Mouse (Mus musculus) hindbrain, embryonic 11.5 days (tissue): Measurements from ENCODE around the gene Nup50. TPM values are rescaled to one million over a fixed set of nuclear protein-coding genes. Genes with fewer than 3 reads are reported as not detected.
"Not testable (repeated sequence)": the region's sequence is repeated elsewhere in the genome, so short reads cannot be mapped to it uniquely, and the experiment has no call there.

Experiments used
- ATAC-seq: fragments of 200-750 bp; cut with Nextera tagmentation; 2 replicates; pipeline ENCODE4 v1.8.0; 2017; ENCODE audit warnings: mild to moderate bottlenecking, moderate TSS enrichment, moderate library complexity; ENCODE audit not compliant: low FRiP score
- DNase-seq: peaks from one replicate; pipeline ENCODE4 v3.0.0-alpha.2; 2015; ENCODE audit warnings: low spot score
- H3K27ac ChIP-seq: fragments of 300-500 bp; sonication (generic); 2 replicates; pipeline ENCODE4 v1.5.1; 2014; ENCODE audit warnings: mild to moderate bottlenecking, low read depth, low read length
- H3K27me3 ChIP-seq: fragments of 300-500 bp; sonication (generic); 2 replicates; pipeline ENCODE4 v1.6.1; 2014; ENCODE audit warnings: mild to moderate bottlenecking, low read length, moderate library complexity, mixed read lengths; ENCODE audit not compliant: control insufficient read depth, insufficient read depth
- H3K36me3 ChIP-seq: fragments of 300-500 bp; sonication (generic); 2 replicates; pipeline ENCODE4 v1.6.1; 2014; ENCODE audit warnings: mild to moderate bottlenecking, low read length, moderate library complexity, mixed read lengths; ENCODE audit not compliant: control insufficient read depth, insufficient read depth
- H3K4me1 ChIP-seq: fragments of 300-500 bp; sonication (generic); replicated peaks from 2 replicates; pipeline ENCODE4 v1.6.1; 2014; ENCODE audit warnings: low read length, mixed read lengths; ENCODE audit not compliant: control insufficient read depth, insufficient read depth
- H3K4me2 ChIP-seq: fragments of 300-500 bp; sonication (generic); replicated peaks from 2 replicates; pipeline ENCODE4 v1.6.1; 2014; ENCODE audit warnings: mild to moderate bottlenecking, low read depth, low read length
- H3K4me3 ChIP-seq: fragments of 300-500 bp; sonication (generic); 2 replicates; pipeline ENCODE4 v1.5.1; 2014; ENCODE audit warnings: low read depth, low read length
- H3K9ac ChIP-seq: fragments of 300-500 bp; sonication (generic); 2 replicates; pipeline ENCODE4 v1.6.1; 2014; ENCODE audit warnings: low read depth, low read length
- H3K9me3 ChIP-seq: fragments of 300-500 bp; sonication (generic); 2 replicates; pipeline ENCODE4 v1.6.1; 2016; ENCODE audit warnings: low read length; ENCODE audit not compliant: control insufficient read depth
- WGBS: fragments of 180-500 bp; shearing (Covaris S2); extraction: QIAGEN DNeasy Blood & Tissue Kit; methylation state at CpG from one replicate; pipeline ENCODE4 v1.1.7; 2014; 5-methylcytosine and 5-hydroxymethylcytosine counted together
- polyA plus RNA-seq: library from polyadenylated mRNA; unstranded; fragments of >200 nt; fragmentation: Nextera tagmentation; extraction: Ambion mirVana; gene quantifications from 2 replicates; pipeline ENCODE4 v1.2.1, GENCODE M21; 2014

Gene Nup50
- polyA plus RNA-seq = 63.3 and 65.0 TPM in 2 replicates

DNA sequence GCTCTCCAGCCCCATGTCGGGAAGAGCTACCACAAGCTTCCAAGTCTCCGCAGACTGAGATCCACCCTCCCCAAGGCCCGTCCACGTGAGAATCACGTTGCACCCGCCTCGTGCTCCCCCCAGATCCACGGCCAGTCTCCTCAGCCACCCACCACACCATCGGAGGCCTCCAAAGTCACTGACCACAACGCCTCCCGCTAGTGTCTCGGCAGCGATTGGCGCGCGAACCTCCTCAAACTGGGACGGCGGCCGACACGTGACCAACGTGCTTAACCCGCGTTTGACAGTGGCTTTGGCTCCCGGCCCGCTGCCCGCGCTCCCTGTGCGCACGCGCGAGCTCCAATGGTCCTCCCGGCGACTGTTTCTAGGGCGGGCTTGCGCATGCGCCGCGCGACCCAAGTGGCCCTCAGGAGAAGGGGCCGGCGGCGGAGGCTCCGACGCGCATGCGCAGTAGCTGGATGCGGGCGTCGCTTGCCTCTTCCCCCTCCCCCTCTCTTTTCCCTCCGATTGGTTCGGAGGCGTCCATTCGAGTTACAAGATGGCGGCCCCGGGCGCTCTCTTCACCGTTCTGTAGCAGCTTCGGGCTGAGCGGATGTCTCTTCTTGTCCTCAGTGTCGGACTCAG is at the start of gene Nup50:
Gene Nup50, plus strand, starts transcription at position 528 of the 624 bp plus-strand sequence.
- DNase-seq (peak; percentile 100), ATAC-seq (peak; percentile 92)
- WGBS = under 1% methylated on average over 59 of the region's 60 CpGs
- peak within 1 kb of the TSS; percentile 99 for H3K4me3 ChIP-seq
- H3K27me3 ChIP-seq = no peaks in the 10 kb centered on the region
- H3K36me3 ChIP-seq = no peaks in the 10 kb centered on the region
- no peaks in the 10 kb centered on the region for H3K9me3 ChIP-seq
- peaks cover 4% of the 10 kb centered on the region; the same call in 1 of the 2 replicates for H3K4me1 ChIP-seq
- H3K27ac ChIP-seq = peak within 1 kb of the TSS; percentile 95
- peak within 1 kb of the TSS; percentile 90 for H3K4me2 ChIP-seq
- peak within 1 kb of the TSS; percentile 96 for H3K9ac ChIP-seq

- Histone ChIP-seq H3K36me3 (no peaks in the 10 kb centered on the region), H3K9me3 (no peaks in the 10 kb centered on the region), H3K27me3 (no peaks in the 10 kb centered on the region), H3K9ac (no peak overlapping the region), H3K4me2 (no peak overlapping the region), H3K4me1 (no peaks in the 10 kb centered on the region), H3K27ac (no peak overlapping the region), H3K4me3 (no peak overlapping the region)
- DNase-seq = no peak
- ATAC-seq = no peak
- 85% methylated on average over 4 of the region's 4 CpGs for WGBS
Observed at GRCm38 (mm10) chr15:84873867-84874266, 49.3 kb upstream of the Nup50 start.

- no peak overlapping the region for H3K27ac ChIP-seq
- 85% methylated on average over 12 of the region's 12 CpGs for WGBS
- no peaks in the 10 kb centered on the region for H3K4me1 ChIP-seq
- ATAC-seq = no peak
- no peaks in the 10 kb centered on the region for H3K36me3 ChIP-seq
- H3K4me2 ChIP-seq = no peak overlapping the region
- H3K9me3 ChIP-seq = no peaks in the 10 kb centered on the region
- no peak for DNase-seq
- no peaks in the 10 kb centered on the region for H3K27me3 ChIP-seq
- H3K4me3 ChIP-seq = no peak overlapping the region
- H3K9ac ChIP-seq = no peak overlapping the region
Observed at GRCm38 (mm10) chr15:84877029-84877815, 46.0 kb upstream of the Nup50 start.

DNA sequence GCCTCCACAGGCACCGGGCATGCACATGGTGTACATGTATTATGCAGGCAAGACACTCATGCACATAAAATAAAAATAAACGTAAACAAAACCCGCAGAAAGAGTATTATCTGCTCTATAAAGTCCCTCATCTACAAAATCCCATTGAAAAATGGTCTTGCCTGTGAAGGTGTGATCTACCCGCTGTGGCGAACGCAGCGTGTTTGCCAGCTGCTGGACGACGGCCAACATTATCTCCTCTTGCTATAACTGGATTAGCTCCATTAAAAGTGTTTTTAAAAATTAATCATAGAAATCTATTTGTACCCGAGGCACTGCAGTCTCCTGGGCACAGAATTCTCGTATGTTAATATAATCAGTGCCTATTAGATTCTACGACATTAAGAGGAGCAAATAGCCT is 35.1 kb upstream of the Nup50 start:
- Histone ChIP-seq H3K4me3 (no peak overlapping the region), H3K9ac (no peak overlapping the region), H3K27ac (no peak overlapping the region), H3K36me3 (no peaks in the 10 kb centered on the region), H3K4me1 (no peaks in the 10 kb centered on the region; the same call in 1 of the 2 replicates), H3K4me2 (no peak overlapping the region), H3K27me3 (no peaks in the 10 kb centered on the region), H3K9me3 (no peaks in the 10 kb centered on the region)
- DNase-seq (no peak), ATAC-seq (no peak)
- WGBS = 87% methylated on average over 12 of the region's 12 CpGs

DNA sequence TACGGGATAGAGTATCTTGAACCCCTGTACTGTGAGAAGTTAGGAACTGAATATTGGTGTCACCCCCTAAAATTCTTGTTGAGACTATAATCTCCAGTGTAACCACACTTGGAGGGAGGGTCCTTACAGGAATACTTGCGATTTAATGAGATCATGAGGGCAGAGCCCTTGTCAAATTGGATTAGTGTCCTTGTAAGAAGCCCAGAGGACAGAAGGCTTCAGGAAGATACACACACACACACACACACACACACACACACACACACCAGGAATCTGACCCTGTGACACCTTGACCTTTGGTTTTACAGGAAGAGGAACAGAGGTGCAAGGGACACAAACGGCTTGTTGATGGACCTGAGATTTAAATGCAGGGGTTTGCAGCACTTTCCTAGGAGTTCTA is 32.0 kb upstream of the Nup50 start:
- ATAC-seq = no peak

GRCm38 (mm10) chr15:84891658-84892057 is 31.6 kb upstream of the Nup50 start:
- ATAC-seq (0 out of 2 replicates have a peak, but pooled peaks have one; percentile 25), DNase-seq (peak; percentile 91)
- no peak overlapping the region for H3K27ac ChIP-seq
- H3K27me3 ChIP-seq = no peaks in the 10 kb centered on the region
- WGBS = 1% methylated on average over 3 of the region's 3 CpGs
- H3K4me3 ChIP-seq = no peak overlapping the region
- no peaks in the 10 kb centered on the region; the same call in 1 of the 2 replicates for H3K4me1 ChIP-seq
- no peak overlapping the region for H3K4me2 ChIP-seq
- no peak overlapping the region for H3K9ac ChIP-seq
- H3K9me3 ChIP-seq = no peaks in the 10 kb centered on the region
- H3K36me3 ChIP-seq = no peaks in the 10 kb centered on the region

More for the DNA sequence above, 32.0 kb upstream of the Nup50 start:
- WGBS = 60% methylated on average over 3 of the region's 3 CpGs
- Histone ChIP-seq H3K27me3 (no peaks in the 10 kb centered on the region), H3K9me3 (no peaks in the 10 kb centered on the region), H3K27ac (no peak overlapping the region), H3K36me3 (no peaks in the 10 kb centered on the region), H3K4me3 (no peak overlapping the region), H3K9ac (no peak overlapping the region), H3K4me2 (no peak overlapping the region), H3K4me1 (no peaks in the 10 kb centered on the region; the same call in 1 of the 2 replicates)
- DNase-seq = no peak

DNA sequence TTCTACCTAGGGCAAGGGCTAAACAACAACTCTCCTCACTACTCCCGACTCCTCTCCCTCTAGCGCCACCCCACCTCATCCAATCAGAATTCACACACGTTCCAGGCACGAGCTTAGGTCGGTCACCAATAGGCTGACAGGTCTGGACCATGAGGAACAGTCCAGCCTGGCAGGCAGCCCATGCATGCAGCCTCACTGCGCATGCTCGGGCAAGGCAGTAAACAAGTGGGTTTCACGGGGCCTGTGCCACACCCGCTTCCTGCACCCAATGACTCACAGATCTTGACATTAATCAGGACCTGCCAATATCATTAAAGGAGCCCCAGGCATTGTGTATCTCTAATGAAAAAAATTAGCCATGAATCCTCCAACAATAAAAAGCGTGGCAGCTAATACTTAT is 27.0 kb upstream of the Nup50 start:
- H3K27ac ChIP-seq, DNase-seq, ATAC-seq, H3K9ac ChIP-seq, H3K27me3 ChIP-seq, H3K9me3 ChIP-seq, H3K4me3 ChIP-seq, H3K4me2 ChIP-seq, H3K4me1 ChIP-seq, H3K36me3 ChIP-seq: not testable (repeated sequence)
- 80% methylated on average over 10 of the region's 10 CpGs for WGBS

GRCm38 (mm10) chr15:84896664-84897063 is 26.5 kb upstream of the Nup50 start:
- Histone ChIP-seq H3K9ac (no peak overlapping the region), H3K4me3 (no peak overlapping the region), H3K36me3 (no peaks in the 10 kb centered on the region), H3K27me3 (no peaks in the 10 kb centered on the region), H3K27ac (no peak overlapping the region), H3K4me1 (no peaks in the 10 kb centered on the region), H3K9me3 (no peaks in the 10 kb centered on the region), H3K4me2 (no peak overlapping the region)
- ATAC-seq (no peak), DNase-seq (no peak)
- 86% methylated on average over 1 of the region's 1 CpGs for WGBS
